In genomic region chr19:8407290-8408021, GRCm38 (mm10) we compare ENCODE assay signal across 13 mouse cellular contexts. TPM values are rescaled to one million over a fixed set of nuclear protein-coding genes. Genes with fewer than 3 reads are reported as not detected.
"Had no signal": no experiment of that assay in that cellular context is flagged by ENCODE, and none has a peak within 500 bp of the region (broad histone marks: within the 10 kb centered on the region; RNA-seq: fewer than 3 reads in every experiment).

No protein-coding gene starts in this region.

RNA-seq across cellular contexts. Expression of gene Slc22a30, which starts 2.5 kb away (rescaled TPM):
- total RNA-seq: layer of hippocampus, postnatal 25 days; left cerebral cortex, adult 2 months; left cerebral cortex, postnatal 14 days; monocyte, adult 5-6 weeks; neutrophil, adult 5-6 weeks had no signal
- polyA plus RNA-seq: intestine, embryonic 16.5 days; limb, embryonic 10.5 days; liver, embryonic 13.5 days; macrophage; midbrain, embryonic 11.5 days; midbrain, embryonic 15.5 days; neural tube, embryonic 12.5 days; stomach, postnatal 0 days had no signal
